Mouse (Mus musculus) kidney, embryonic 15.5 days (tissue): ENCODE data around the gene Usp1. TPM values are rescaled to one million over a fixed set of nuclear protein-coding genes. Genes with fewer than 3 reads are reported as not detected.
"Not testable (repeated sequence)": the region's sequence is repeated elsewhere in the genome, so short reads cannot be mapped to it uniquely, and the experiment has no call there.

Source experiments
- ATAC-seq: fragments of 200-750 bp; cut with Nextera tagmentation; replicated peaks from 2 replicates; pipeline ENCODE4 v1.8.0; 2017; ENCODE audit warnings: moderate TSS enrichment; ENCODE audit not compliant: low FRiP score
- H3K27ac ChIP-seq: fragments of 300-500 bp; sonication (generic); 2 replicates; pipeline ENCODE4 v1.5.1; 2015; ENCODE audit warnings: mild to moderate bottlenecking, inconsistent platforms
- H3K27me3 ChIP-seq: fragments of 300-500 bp; sonication (generic); 2 replicates; pipeline ENCODE4 v1.6.1; 2015; ENCODE audit warnings: inconsistent platforms
- H3K36me3 ChIP-seq: fragments of 300-500 bp; sonication (generic); 2 replicates; pipeline ENCODE4 v1.6.1; 2015; ENCODE audit warnings: inconsistent platforms
- H3K4me1 ChIP-seq: fragments of 300-500 bp; sonication (generic); 2 replicates; pipeline ENCODE4 v1.6.1; 2015; ENCODE audit warnings: inconsistent platforms
- H3K4me2 ChIP-seq: fragments of 300-500 bp; sonication (generic); 2 replicates; pipeline ENCODE4 v1.6.1; 2015; ENCODE audit warnings: moderate library complexity, mild to moderate bottlenecking, inconsistent platforms
- H3K4me3 ChIP-seq: fragments of 300-500 bp; sonication (generic); replicated peaks from 2 replicates; pipeline ENCODE4 v1.5.1; 2015; ENCODE audit warnings: mild to moderate bottlenecking, inconsistent platforms
- H3K9ac ChIP-seq: fragments of 300-500 bp; sonication (generic); 2 replicates; pipeline ENCODE4 v1.6.1; 2015; ENCODE audit warnings: mild to moderate bottlenecking, inconsistent platforms
- H3K9me3 ChIP-seq: fragments of 300-500 bp; sonication (generic); replicated peaks from 2 replicates; pipeline ENCODE4 v1.6.1; 2016; ENCODE audit warnings: inconsistent platforms
- WGBS: fragments of 180-500 bp; shearing (Covaris S2); methylation state at CpG from one replicate; pipeline ENCODE4 v1.1.7; 2015; ENCODE audit warnings: mixed read lengths; 5-methylcytosine and 5-hydroxymethylcytosine counted together
- polyA plus RNA-seq: library from polyadenylated mRNA; unstranded; fragments of >200 nt; fragmentation: Nextera tagmentation; extraction: Ambion mirVana; gene quantifications from 2 replicates; pipeline ENCODE4 v1.2.1, GENCODE M21; 2015

The Usp1 gene
- polyA plus RNA-seq, 1 experiment from 2014 or later: 90.5 TPM

GRCm38 (mm10) chr4:98924906-98925178 is 1.2 kb downstream of the Usp1 start:
- WGBS: 0% methylated on average over 2 of the region's 2 CpGs
- no peak for ATAC-seq
- peak overlapping the region; percentile 83 for H3K4me2 ChIP-seq
- peak overlapping the region; percentile 100 for H3K27ac ChIP-seq
- H3K4me3 ChIP-seq: peak overlapping the region; percentile 92
- no peaks in the 10 kb centered on the region for H3K27me3 ChIP-seq
- H3K9me3 ChIP-seq: no peaks in the 10 kb centered on the region
- peak overlapping the region; percentile 92 for H3K9ac ChIP-seq
- peaks cover 9% of the 10 kb centered on the region; the same call in 1 of the 2 replicates for H3K36me3 ChIP-seq
- H3K4me1 ChIP-seq: peaks cover 19% of the 10 kb centered on the region

DNA sequence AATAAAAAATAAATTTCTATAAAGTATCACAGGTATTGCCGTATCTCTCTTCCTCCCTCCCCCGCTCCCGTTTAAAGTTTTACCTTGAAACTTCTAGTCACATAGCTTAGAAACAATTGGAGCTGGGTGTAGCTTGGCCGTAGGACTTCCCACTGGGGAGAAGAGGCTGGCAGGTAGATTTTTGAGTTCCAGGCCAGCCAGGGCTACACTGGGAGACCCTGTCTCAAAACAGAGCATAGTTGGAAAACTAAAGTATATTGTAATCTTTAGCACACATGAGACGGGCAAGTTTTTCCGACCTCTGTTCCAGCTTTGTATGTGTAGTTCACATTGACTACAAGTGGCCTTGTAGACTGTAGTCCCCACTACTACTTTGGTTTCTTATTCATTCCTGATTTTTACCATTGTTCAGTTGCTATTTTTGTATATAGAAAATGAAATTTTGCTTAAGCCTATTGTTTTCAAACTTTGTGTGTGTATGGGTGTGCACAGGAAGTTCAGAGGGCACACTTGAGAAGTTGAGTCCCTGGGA is 1.7 kb downstream of the Usp1 start:
- Histone ChIP-seq H3K9me3 (no peaks in the 10 kb centered on the region), H3K4me1 (peaks cover 19% of the 10 kb centered on the region), H3K36me3 (peaks cover 14% of the 10 kb centered on the region), H3K4me2 (peak overlapping the region; percentile 83), H3K27ac (no peak overlapping the region), H3K9ac (0 out of 2 replicates have a peak overlapping the region, but pooled peaks have one; percentile 92), H3K4me3 (peak overlapping the region; percentile 92), H3K27me3 (no peaks in the 10 kb centered on the region)
- 13% methylated on average over 6 of the region's 6 CpGs for WGBS
- ATAC-seq: no peak

DNA sequence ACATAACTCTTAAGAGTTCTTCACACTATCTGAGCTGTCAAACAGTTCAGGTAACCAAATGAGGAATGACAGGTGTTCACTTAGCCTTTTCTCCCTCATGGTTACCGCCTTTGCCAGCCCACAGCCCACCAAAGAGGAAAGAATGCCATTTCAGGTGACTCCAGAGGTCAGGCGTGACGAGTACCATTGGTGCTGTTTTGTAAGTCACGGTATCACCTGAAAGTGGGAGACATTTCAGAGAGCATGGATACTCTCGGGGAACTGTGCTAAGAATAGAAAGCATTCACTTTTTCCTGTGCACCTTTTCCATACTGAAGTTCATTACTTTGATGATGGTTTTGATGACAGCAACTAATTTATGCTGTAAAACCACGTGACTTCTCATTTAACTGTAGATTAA is 12.4 kb downstream of the Usp1 start:
- ATAC-seq: no peak
- Histone ChIP-seq H3K9me3 (no peaks in the 10 kb centered on the region), H3K4me2 (no peak overlapping the region), H3K27ac (no peak overlapping the region), H3K36me3 (peaks cover 80% of the 10 kb centered on the region), H3K27me3 (no peaks in the 10 kb centered on the region), H3K9ac (no peak overlapping the region), H3K4me1 (no peaks in the 10 kb centered on the region), H3K4me3 (no peak overlapping the region)
- WGBS: 83% methylated on average over 6 of the region's 6 CpGs

- not testable (repeated sequence) for H3K27me3 ChIP-seq, H3K9me3 ChIP-seq, H3K4me3 ChIP-seq, H3K27ac ChIP-seq, H3K4me1 ChIP-seq, H3K4me2 ChIP-seq, ATAC-seq, H3K9ac ChIP-seq
- 89% methylated on average over 6 of the region's 6 CpGs for WGBS
- H3K36me3 ChIP-seq: peaks cover 76% of the 10 kb centered on the region
Observed at GRCm38 (mm10) chr4:98938210-98938609, 14.6 kb downstream of the Usp1 start.

DNA sequence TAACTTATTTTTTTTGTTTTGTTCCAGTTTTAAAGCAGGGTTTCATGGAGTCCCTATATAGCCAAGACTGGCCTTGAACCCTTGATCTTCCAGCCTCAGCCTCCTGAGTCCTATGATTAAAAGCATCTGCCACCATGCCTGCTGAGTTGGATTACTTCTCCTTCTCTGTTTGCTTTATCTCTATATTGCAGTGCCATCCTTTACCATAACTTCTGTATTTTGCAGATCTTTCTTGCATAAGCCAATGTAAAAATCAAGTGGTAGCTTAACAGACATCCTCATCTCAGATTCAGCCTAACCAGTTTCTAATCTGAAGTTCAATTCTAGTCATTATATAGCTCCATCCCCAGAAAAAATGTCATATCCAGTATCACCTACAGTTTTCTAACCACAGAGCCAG is 27.0 kb downstream of the Usp1 start:
- Histone ChIP-seq H3K4me2 (no peak overlapping the region), H3K27ac (no peak overlapping the region), H3K4me3 (no peak overlapping the region), H3K9ac (no peak overlapping the region), H3K27me3 (no peaks in the 10 kb centered on the region), H3K9me3 (no peaks in the 10 kb centered on the region), H3K36me3 (peaks cover 39% of the 10 kb centered on the region), H3K4me1 (no peaks in the 10 kb centered on the region)
- ATAC-seq: no peak

DNA sequence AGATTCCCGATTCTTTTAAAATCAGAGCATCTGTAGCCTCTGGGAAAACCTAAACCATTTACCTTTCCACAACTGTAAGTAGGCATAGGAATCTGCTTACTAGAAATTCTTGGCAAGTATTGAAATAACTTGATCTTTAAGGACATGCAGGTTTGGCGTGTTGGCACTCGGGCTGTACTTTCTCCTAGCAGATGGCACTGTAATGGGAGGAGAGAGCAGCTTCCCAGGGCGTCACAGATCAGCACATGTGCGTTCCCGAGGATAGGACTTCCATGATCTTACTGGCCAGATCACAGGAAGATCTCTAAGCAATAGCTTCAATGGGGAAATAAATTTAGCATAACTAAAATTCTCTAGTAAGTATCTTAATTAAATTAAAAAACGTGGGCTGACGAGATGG is 32.4 kb downstream of the Usp1 start:
- Histone ChIP-seq H3K4me3 (no peak overlapping the region), H3K9me3 (no peaks in the 10 kb centered on the region), H3K27ac (no peak overlapping the region), H3K4me2 (no peak overlapping the region), H3K4me1 (no peaks in the 10 kb centered on the region), H3K9ac (no peak overlapping the region), H3K36me3 (peaks cover 67% of the 10 kb centered on the region), H3K27me3 (no peaks in the 10 kb centered on the region)
- no peak for ATAC-seq
- 94% methylated on average over 8 of the region's 8 CpGs for WGBS

- H3K27me3 ChIP-seq: no peaks in the 10 kb centered on the region
- WGBS: 80% methylated on average over 3 of the region's 3 CpGs
- 0 out of 2 replicates have a peak, but pooled peaks have one; percentile 54 for ATAC-seq
- H3K4me3 ChIP-seq: no peak overlapping the region
- H3K36me3 ChIP-seq: peaks cover 78% of the 10 kb centered on the region
- H3K4me1 ChIP-seq: no peaks in the 10 kb centered on the region
- H3K9me3 ChIP-seq: no peaks in the 10 kb centered on the region
- no peak overlapping the region for H3K27ac ChIP-seq
- H3K4me2 ChIP-seq: no peak overlapping the region
- no peak overlapping the region for H3K9ac ChIP-seq
Observed at GRCm38 (mm10) chr4:98960243-98960642, 36.6 kb downstream of the Usp1 start.

DNA sequence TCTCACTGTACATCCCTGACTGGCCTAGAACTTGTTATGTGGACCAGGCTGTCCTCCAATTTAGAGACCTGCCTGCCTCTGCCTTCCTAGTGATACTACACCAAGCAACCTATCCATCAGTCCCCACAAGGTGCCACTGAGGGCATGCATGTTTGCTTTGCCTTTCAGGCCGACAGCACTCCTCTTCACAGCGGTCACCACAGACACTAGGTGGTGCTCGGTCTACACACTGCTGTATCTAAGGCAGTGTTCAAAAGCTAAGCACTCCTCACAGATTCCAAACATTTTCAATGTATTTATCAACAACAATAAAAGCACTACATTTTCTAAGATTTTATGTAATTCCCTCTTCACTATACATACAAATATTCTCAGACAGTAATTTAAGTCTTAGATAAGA is 46.3 kb downstream of the Usp1 start:
- no peak overlapping the region for H3K9ac ChIP-seq
- WGBS: 88% methylated on average over 3 of the region's 3 CpGs
- H3K4me1 ChIP-seq: no peaks in the 10 kb centered on the region
- no peaks in the 10 kb centered on the region for H3K9me3 ChIP-seq
- H3K27ac ChIP-seq: no peak overlapping the region
- no peak for ATAC-seq
- no peak overlapping the region for H3K4me3 ChIP-seq
- H3K4me2 ChIP-seq: no peak overlapping the region
- peaks cover 82% of the 10 kb centered on the region for H3K36me3 ChIP-seq
- H3K27me3 ChIP-seq: no peaks in the 10 kb centered on the region

- ATAC-seq: no peak
Observed at GRCm38 (mm10) chr4:98975741-98976140, 52.1 kb downstream of the Usp1 start.

GRCm38 (mm10) chr4:98978288-98978687 is 54.7 kb downstream of the Usp1 start:
- not testable (repeated sequence) for ATAC-seq, H3K27ac ChIP-seq
- WGBS: 95% methylated on average over 2 of the region's 2 CpGs

More at GRCm38 (mm10) chr4:98975741-98976140, 52.1 kb downstream of the Usp1 start:
- Histone ChIP-seq H3K27me3 (no peaks in the 10 kb centered on the region), H3K4me3 (no peak overlapping the region), H3K4me1 (no peaks in the 10 kb centered on the region), H3K36me3 (peaks cover 67% of the 10 kb centered on the region), H3K9me3 (no peaks in the 10 kb centered on the region), H3K9ac (no peak overlapping the region), H3K27ac (no peak overlapping the region), H3K4me2 (no peak overlapping the region)
- 68% methylated on average over 8 of the region's 8 CpGs for WGBS

DNA sequence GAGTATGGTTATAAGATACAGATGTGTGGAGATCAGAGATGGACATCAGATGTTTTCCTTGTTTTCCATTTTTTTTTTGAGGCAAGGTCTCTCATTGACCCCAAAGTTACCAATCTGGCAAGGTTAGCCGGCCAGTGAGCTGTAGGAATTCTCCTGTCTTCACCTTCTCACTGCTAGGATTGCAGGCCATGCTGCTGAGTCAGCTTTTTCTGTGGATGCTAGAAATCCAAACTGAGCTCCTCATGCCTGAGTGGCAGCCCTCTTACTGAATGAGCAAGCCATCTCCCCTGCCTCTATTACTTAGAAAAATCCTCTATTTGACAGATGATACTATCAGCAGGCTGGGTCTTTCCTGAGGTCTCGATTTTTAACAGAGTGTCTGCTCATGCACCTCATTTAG is 55.1 kb downstream of the Usp1 start:
- H3K4me1 ChIP-seq: no peaks in the 10 kb centered on the region
- no peak overlapping the region for H3K27ac ChIP-seq
- H3K27me3 ChIP-seq: no peaks in the 10 kb centered on the region
- peaks cover 53% of the 10 kb centered on the region for H3K36me3 ChIP-seq
- no peak overlapping the region for H3K9ac ChIP-seq
- no peaks in the 10 kb centered on the region for H3K9me3 ChIP-seq
- no peak overlapping the region for H3K4me2 ChIP-seq
- ATAC-seq: no peak
- 78% methylated on average over 2 of the region's 2 CpGs for WGBS
- H3K4me3 ChIP-seq: no peak overlapping the region

More at GRCm38 (mm10) chr4:98978288-98978687, 54.7 kb downstream of the Usp1 start:
- H3K9ac ChIP-seq, H3K9me3 ChIP-seq, H3K27me3 ChIP-seq, H3K4me2 ChIP-seq, H3K4me3 ChIP-seq, H3K4me1 ChIP-seq: not testable (repeated sequence)
- H3K36me3 ChIP-seq: peaks cover 53% of the 10 kb centered on the region

- H3K9ac ChIP-seq, H3K27ac ChIP-seq, H3K27me3 ChIP-seq, H3K4me3 ChIP-seq, H3K9me3 ChIP-seq, H3K4me1 ChIP-seq, H3K4me2 ChIP-seq, ATAC-seq: not testable (repeated sequence)
- WGBS: 79% methylated on average over 3 of the region's 3 CpGs
- H3K36me3 ChIP-seq: peaks cover 53% of the 10 kb centered on the region
Observed at GRCm38 (mm10) chr4:98979976-98980375, 56.4 kb downstream of the Usp1 start.

DNA sequence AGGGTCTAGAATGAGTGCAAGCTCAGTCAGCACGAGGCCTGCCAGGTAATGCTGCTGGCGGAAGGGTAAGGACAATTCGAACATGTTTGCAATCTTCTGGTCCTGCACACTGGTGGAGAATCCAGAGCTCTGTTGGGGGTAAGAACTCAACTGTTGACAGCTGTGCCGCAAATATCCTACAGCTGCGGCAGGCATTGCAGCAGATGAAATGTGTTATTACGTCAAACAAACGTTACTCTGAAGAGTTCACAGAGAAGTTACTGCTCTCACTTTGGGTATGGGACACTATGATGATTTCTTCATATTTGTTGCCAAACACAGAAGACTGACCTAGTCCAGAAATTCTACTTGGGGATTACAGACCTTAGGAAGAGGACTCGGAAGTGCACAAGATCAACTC is 61.1 kb downstream of the Usp1 start:
- WGBS: 90% methylated on average over 8 of the region's 8 CpGs
- ATAC-seq: no peak
- H3K36me3 ChIP-seq: peaks cover 60% of the 10 kb centered on the region

More for the DNA sequence above, 61.1 kb downstream of the Usp1 start:
- H3K9me3 ChIP-seq: no peaks in the 10 kb centered on the region
- no peaks in the 10 kb centered on the region for H3K27me3 ChIP-seq
- no peak overlapping the region for H3K4me3 ChIP-seq
- H3K9ac ChIP-seq: no peak overlapping the region
- no peak overlapping the region for H3K27ac ChIP-seq
- H3K4me1 ChIP-seq: no peaks in the 10 kb centered on the region
- no peak overlapping the region for H3K4me2 ChIP-seq
